Mouse (Mus musculus) kidney, adult 2 months (tissue): ENCODE results near the gene Prdm16.

Experiments used
- CTCF ChIP-seq: fragments of 200-500 bp; conservative IDR thresholded peaks from 2 replicates; pipeline ENCODE4 v1.5.1; 2011; ENCODE audit warnings: low read depth, mild to moderate bottlenecking, control low read depth, low read length, moderate library complexity, mixed read lengths; ENCODE audit not compliant: insufficient read depth, insufficient read length
- POLR2A ChIP-seq: fragments of 200-500 bp; IDR thresholded peaks from one replicate; pipeline ENCODE4 v1.6.1; 2011; ENCODE audit warnings: low read depth, low read length, control low read depth

GRCm38 (mm10) chr4:154636053-154636433 lies 630 bp downstream of the Prdm16 start:
- 0 out of 2 replicates have a peak, but pooled peaks have one; percentile 1 for TF ChIP-seq CTCF
- TF ChIP-seq POLR2A = no peak
